Mouse (Mus musculus): Measurements from ENCODE around the gene Irf3.
A peak's percentile ranks its signal among the peaks of the same experiment; 100 is the strongest.
"Not testable (repeated sequence)": the region's sequence is repeated elsewhere in the genome, so short reads cannot be mapped to it uniquely, and the experiment has no call there.

The Irf3 gene

GRCm38 (mm10) chr7:45008411-45008810 is 11.0 kb downstream of the Irf3 start:
- no peak for DNase-seq

DNA sequence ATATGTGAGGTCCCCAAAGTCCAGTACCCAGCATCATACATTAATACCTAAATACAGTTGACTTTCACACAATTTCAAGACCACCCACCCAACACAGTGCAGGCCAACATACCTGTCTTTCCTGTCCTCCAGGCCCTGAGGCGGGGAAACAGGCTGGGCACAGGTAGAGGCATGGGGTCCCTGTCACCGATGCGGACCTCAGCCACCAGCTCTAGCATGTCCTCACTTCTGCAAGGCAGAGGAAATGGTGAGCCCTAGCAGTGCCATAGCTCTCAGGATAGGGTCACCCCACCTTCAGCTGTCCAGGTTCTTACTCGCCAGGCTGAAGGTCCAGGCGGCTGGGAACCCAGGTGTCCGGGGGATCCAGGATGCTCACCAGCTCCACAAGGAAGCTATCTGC is 14.6 kb downstream of the Irf3 start:
- DNase-seq = no peak

GRCm38 (mm10) chr7:45012824-45013223 is 15.4 kb downstream of the Irf3 start:
- DNase-seq = no peak

DNA sequence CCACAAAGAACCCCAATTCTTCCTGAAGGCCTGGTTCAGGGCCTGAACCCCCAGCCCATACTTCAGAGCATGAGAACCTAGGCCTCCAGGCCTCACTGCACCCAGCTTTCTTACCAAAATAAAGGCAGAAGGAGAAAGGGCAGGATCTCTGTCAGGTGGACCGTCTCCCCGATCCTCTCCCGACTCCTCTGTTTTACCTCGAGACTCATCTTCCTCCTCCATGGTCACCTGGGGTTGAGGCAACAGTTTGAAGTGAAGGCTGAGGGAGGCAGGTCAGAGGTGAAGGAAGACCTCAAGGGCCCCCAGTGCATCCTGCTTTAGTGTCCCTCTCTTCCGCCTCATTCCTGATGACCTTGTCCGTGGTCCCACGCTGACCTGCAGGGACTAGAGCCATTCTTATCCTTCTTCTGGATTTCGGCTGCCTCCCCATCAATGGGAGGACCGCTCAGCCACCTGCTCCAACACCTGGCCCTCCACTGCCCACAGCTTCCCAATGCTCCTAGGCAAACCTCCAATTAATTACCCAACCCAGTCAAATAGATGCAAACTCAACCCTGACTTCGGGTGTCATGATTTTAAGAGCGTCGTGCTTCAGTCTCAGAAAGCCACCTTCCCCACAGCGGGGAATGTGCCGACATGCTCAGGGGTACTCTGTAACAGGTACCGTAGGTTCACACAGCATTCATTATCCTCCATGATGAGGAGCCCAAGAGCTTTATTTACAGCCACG is 16.1 kb downstream of the Irf3 start:
- DNase-seq = no peak

DNA sequence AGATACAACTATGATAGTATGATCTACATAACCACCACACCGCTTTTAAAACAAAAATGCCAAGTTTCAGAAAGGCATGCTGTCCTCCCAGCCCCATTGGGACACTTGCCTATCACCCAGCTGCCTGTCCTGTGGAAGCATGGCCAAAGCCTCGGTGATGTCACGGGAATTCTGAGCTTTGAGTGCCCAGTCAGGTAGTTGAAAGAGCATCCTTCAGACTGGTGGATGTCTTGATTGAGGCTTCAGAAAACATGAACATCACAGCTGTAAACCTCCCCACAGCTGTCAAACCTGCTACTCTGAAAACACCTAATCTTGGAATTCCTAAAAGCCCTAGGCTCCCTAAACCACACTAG is 16.6 kb downstream of the Irf3 start:
- DNase-seq = no peak

DNA sequence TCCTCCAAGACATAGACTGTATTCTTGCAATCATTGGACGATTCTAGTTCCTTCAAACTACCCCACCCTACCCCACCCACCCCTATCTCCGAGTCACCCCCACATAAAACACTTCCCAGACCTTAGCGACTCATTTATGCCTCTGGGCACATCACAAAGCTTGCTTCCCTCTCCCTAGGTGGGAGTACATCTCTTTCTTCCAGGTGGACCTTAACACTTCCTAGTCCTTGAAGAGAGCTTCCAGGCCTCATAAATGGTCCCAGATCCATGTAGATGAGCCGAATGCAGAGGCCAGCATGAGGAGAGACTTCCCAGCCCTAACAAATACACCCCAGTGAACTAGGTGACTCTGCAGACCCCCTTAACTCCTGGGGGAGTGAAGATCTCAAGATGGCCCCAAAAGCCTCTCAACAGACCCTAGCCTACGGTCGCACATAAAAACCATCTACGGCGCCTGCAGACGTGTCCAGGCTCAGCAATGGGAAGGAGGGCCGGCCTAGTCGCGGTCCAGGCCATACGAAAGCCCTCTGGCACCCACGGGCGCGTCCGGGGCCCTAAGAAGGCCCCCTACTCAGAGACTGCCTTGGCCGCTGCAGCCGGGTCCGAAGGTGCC is 18.0 kb downstream of the Irf3 start:
- no peak for DNase-seq

DNA sequence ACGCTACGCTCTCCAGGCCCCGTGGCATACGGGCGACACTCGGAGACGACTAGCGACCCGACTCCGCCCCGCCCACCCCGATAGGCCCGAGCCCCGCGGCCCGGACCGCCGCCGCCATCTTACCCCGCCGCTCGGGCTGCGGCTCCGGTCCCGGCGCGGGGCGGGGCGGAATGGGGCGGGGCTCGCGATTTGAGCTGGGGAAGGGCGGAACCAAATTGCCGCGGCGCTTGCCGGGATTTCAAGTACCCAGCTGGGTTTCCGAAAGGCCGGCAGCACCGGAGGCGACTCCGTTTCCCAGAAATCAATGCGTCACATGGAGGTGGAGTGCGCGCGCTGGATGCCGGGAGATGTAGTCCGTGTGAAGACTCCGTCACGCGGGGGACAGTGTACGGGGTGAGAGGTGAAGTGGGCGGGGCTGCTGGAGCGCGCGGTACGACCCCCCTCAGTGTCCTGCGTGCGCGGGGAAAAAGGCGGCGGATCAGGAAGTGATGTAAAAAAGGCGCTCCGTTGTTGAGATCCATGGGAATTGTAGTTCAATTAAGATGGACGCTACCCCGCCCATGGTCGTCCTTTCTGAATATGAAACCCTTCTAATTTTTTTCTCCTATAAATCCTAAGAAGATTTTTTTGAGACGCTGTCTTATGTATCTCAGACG is 18.6 kb downstream of the Irf3 start, which contains the start of gene Scaf1:
Gene Scaf1, minus strand, starts transcription at position 407 of the 656 bp plus-strand sequence.
- DNase-seq = peak; percentile 99

GRCm38 (mm10) chr7:45016761-45017160 is 19.3 kb downstream of the Irf3 start:
- DNase-seq = no peak

- peak; percentile 78 for DNase-seq
These were observed 20.0 kb downstream of the Irf3 start, which contains the start of gene Rras for GRCm38 (mm10) chr7:45017242-45018061. Gene Rras, plus strand, starts transcription at chr7:45017961.

- no peak for DNase-seq
These were observed 21.7 kb downstream of the Irf3 start for GRCm38 (mm10) chr7:45019031-45019571.

- DNase-seq = no peak
These were observed 22.8 kb downstream of the Irf3 start for GRCm38 (mm10) chr7:45020225-45020624.

- not testable (repeated sequence) for DNase-seq
These were observed 26.3 kb downstream of the Irf3 start for GRCm38 (mm10) chr7:45023711-45024110.

DNA sequence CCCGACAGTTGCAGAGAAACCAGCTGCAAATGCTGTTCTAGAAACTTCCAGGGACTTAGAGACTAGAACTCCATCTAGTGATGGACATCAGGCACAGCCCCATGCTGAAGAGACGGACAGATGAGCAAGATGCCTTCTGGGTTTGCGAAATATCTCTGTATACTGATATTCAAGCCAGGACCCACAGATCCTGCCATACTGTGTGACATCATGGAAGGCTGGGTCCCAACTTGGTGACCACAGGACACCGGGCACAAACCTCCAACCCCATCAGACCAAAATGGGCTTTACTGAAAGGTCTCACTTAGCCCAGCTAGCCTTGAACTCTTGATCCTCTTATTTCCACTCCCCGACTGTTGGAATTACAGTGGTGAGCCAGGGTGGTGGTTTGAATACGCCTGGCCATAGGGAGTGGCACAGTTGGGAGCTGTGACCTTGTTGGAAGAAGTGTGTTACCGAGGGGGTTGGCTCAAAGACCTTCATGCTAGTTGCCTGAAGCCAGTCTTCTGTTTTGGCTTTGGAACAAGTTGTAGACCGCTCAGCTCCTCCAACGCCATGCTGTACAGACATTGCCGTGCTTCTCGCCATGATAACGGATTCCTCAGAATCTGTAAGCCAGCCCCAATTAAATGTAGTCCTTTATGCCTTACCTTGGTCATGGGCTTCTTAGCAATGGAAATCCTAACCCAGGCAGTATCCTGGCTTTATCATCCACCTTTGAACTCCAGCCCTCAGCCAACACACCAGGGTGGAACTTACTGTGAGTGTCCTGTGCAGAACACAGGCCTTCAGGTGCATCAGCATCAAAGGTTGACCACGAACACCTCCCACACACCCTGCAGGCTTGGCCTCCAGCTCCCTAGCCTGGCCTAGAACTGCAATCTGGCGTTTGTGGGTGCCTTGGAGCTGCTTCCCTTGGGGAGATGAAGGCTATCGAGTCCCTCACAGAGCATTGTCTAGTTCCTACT is 27.1 kb downstream of the Irf3 start:
- no peak for DNase-seq

DNA sequence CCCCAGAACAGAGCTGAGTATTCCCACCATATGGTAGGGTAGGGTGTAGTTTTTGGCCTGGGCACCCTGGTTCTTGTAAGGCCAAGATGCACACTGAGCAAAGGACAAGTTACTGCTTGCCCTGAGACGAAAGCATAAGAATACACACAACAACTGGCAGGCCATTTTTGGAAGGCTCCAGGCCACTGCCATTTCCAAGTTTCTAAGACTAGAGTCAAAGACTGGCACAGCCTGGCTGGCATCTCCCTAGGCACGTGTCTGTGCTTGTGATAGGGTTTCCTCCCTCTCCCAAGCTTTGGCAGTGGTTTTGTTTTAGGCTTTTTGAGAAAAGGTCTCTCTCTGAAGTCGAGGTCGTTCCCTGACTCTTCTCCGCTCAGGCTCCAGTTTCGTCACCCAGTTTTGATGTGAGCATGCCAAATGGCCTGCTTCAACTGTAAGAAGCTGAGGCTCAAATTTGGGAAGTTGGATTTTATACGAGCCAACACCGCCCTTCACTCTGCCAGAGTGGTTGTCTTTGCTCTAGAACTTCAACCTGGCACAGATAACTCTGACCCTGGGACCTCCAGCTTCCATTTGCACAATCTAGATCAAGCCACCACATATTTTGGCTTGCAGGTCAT is 28.3 kb downstream of the Irf3 start:
- no peak for DNase-seq

- no peak for DNase-seq
These were observed 28.8 kb downstream of the Irf3 start for GRCm38 (mm10) chr7:45026256-45026655.

DNA sequence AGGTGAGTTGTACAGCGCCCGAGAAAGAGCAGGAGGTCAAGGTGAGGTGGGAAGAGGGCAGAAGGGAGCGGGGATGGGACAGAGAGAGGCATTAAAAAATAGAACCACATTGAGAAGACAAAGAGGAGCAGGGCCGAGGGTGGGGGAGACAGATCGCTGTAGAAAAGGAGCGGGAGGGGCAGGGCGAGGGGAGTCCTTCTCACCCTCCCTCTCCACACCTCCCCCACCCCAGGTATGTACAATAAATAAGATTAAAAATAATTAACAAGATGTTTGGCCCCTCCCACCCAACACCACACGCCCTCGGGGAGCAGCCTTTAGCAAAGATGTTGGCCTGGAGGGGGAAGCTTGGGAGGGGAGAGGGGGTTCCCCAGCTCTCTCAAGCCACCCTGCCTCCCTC is 30.3 kb downstream of the Irf3 start:
- no peak for DNase-seq

DNA sequence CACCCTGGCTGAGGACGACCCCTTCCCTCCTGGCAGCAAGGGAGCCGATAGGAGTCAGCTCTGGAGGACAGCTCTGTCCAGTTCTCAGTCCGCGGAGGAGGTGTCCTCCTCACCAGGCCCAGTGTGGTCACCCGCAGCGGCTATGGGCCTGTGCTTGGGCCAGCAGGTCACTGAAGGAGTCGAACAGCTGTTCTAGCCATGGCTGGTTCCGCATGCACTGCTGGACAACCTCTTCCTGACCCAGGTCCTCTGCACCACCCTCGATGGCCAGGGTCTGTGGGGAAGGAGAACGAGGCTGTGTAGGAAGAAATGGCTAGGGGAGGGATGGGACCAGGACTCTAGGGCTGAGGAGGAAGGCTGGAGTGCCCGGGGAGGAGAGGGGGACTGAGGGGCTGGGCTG is 30.9 kb downstream of the Irf3 start:
- DNase-seq = no peak

- no peak for DNase-seq
These were observed 32.5 kb downstream of the Irf3 start for GRCm38 (mm10) chr7:45029995-45030394.

- DNase-seq = no peak
These were observed 33.4 kb downstream of the Irf3 start for GRCm38 (mm10) chr7:45030857-45031256.

DNA sequence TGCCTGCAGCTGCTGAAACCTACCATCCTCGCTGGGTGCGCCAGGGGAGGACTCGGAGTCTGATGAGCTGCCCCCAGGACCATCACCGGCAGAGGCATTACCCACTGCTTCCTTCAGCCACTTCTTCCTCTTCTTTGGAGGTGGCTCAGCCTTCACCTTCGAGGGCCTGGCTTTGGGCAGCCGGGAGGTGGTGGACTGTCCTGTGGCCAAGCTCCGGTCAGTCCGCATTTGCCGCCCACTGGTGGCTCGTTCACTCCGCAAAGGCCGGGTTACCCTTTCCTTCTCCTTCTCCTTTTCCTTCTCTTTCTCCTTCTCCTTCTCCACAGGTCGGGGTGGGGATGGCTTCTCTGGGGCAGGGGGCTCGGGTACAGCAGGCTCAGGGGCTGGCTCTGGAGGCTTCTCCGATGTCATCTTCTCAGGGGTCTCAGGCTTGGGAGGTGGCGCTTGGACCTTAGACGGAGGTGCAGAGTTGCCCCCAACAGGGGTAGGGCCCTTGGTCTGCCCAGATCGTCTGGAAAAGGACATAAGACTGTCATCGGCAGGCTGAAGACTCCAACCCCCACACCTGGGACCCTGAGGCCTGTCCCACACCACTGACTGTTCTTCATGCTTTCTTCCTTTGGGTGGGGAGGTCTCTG is 36.4 kb downstream of the Irf3 start:
- DNase-seq = no peak

DNA sequence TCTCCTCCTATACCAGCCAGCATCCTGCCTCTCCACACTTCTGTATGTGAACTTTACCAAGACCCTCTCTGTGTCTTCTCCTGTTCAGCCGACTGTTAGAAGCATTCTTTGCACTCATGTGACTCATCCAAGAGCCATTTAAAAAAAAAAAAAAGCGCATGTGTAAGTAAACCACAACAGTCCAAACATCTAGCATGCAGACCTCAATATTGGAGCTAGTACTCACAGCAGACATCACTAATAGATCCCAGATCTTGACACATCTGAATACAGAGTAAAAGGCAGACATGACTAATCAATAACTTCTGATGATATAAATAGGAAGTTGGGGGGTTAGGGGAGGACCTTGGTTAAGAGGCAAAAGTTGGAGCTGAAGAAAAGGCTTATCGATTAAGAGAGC is 38.2 kb downstream of the Irf3 start:
- DNase-seq = no peak
